Mouse (Mus musculus) heart, embryonic 15.5 days (tissue): ENCODE measurements around the gene Nrxn1. TPM values are rescaled to one million over a fixed set of nuclear protein-coding genes. Genes with fewer than 3 reads are reported as not detected.

Experiments
- ATAC-seq: fragments of 200-750 bp; cut with Nextera tagmentation; replicated peaks from 2 replicates; pipeline ENCODE4 v1.8.0; 2017; ENCODE audit warnings: low read depth, moderate TSS enrichment; ENCODE audit not compliant: insufficient number of reproducible peaks, insufficient read depth, low FRiP score
- H3K27ac ChIP-seq: fragments of 300-500 bp; sonication (generic); 2 replicates; pipeline ENCODE4 v1.5.1; 2015; ENCODE audit warnings: mild to moderate bottlenecking, inconsistent platforms
- H3K27me3 ChIP-seq: fragments of 300-500 bp; sonication (generic); 2 replicates; pipeline ENCODE4 v1.6.1; 2015; ENCODE audit warnings: inconsistent platforms
- H3K36me3 ChIP-seq: fragments of 300-500 bp; sonication (generic); 2 replicates; pipeline ENCODE4 v1.6.1; 2015; ENCODE audit warnings: mild to moderate bottlenecking, inconsistent platforms
- H3K4me1 ChIP-seq: fragments of 300-500 bp; sonication (generic); replicated peaks from 2 replicates; pipeline ENCODE4 v1.6.1; 2015; ENCODE audit warnings: inconsistent platforms
- H3K4me2 ChIP-seq: fragments of 300-500 bp; sonication (generic); 2 replicates; pipeline ENCODE4 v1.6.1; 2015; ENCODE audit warnings: inconsistent platforms, mild to moderate bottlenecking, moderate library complexity
- H3K4me3 ChIP-seq: fragments of 300-500 bp; sonication (generic); 2 replicates; pipeline ENCODE4 v1.5.1; 2015; ENCODE audit warnings: mild to moderate bottlenecking, inconsistent platforms
- H3K9ac ChIP-seq: fragments of 300-500 bp; sonication (generic); 2 replicates; pipeline ENCODE4 v1.6.1; 2015; ENCODE audit warnings: mild to moderate bottlenecking, inconsistent platforms
- H3K9me3 ChIP-seq: fragments of 300-500 bp; sonication (generic); replicated peaks from 2 replicates; pipeline ENCODE4 v1.6.1; 2016; ENCODE audit warnings: inconsistent platforms
- WGBS: fragments of 180-500 bp; shearing (Covaris S2); methylation state at CpG from one replicate; pipeline ENCODE4 v1.1.7; 2015; ENCODE audit warnings: mixed read lengths; 5-methylcytosine and 5-hydroxymethylcytosine counted together
- polyA plus RNA-seq: library from polyadenylated mRNA; unstranded; fragments of >200 nt; fragmentation: Nextera tagmentation; extraction: Ambion mirVana; gene quantifications from 2 replicates; pipeline ENCODE4 v1.2.1, GENCODE M21; 2015

Gene Nrxn1
- polyA plus RNA-seq, 1 experiment from 2014 or later: 1.2 TPM

DNA sequence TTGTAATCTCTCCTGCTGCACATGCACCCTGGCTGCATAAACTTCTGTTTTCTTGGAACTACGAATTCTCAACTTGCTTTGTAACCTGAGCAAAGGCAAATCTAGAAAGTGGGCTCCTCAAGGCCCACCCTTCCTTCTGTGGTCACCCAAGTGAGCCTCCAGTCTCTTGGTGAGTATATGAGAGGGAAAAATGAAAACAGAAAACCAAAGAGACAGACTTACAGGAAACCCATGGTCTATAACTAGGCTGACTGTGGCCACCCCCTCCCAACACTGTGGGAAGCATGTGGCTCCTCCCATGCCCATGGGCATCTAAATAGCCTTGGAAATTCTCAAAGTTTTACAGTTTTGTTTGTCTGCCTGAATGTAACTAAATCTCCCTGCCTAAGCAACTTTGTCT lies 390.2 kb downstream of the Nrxn1 start:
- no peak for ATAC-seq
- Histone ChIP-seq H3K4me2 (no peak overlapping the region), H3K27ac (no peak overlapping the region), H3K9me3 (no peaks in the 10 kb centered on the region), H3K27me3 (no peaks in the 10 kb centered on the region), H3K36me3 (no peaks in the 10 kb centered on the region), H3K4me1 (no peaks in the 10 kb centered on the region), H3K4me3 (no peak overlapping the region), H3K9ac (no peak overlapping the region)
- WGBS: 69% methylated on average over 1 of the region's 1 CpGs

DNA sequence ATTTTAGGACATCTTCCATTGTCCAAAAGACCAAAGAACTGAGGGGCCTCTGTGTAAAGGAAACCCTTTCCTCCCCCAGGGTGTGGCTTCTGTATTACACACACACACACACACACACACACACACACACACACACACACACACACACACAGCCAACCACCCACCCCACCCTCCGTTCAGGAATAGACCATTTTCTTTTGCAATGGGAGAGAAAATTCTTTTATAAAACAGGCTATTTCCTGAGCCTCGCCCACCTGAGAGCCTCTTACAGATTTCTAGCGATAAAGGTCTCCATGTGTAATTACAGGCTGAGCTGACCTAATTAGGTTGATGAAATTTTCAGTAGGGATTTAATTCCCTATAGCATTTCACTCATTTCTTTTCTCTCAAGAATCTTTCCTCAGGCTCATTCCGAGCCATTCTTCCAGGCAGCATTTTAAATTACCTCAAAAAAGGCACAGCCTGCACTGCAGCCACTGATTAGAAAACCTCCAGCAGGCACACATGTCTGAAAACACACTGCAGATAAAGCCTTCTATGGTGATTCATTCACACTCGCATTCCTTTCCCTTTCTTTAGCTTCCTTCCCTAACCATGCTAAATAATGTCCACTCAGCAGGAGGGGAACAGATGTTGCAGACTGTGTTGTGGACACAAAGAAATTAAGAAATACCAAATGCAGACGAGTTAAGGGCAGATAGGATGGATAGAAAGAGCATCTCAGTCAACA lies 396.6 kb downstream of the Nrxn1 start:
- ATAC-seq: no peak; the same call in 1 of the 2 replicates
- H3K9me3 ChIP-seq: no peaks in the 10 kb centered on the region
- no peak overlapping the region for H3K4me2 ChIP-seq
- 32% methylated on average over 6 of the region's 6 CpGs for WGBS
- no peak overlapping the region for H3K9ac ChIP-seq
- no peaks in the 10 kb centered on the region for H3K36me3 ChIP-seq
- no peaks in the 10 kb centered on the region; the same call in 1 of the 2 replicates for H3K4me1 ChIP-seq
- H3K27me3 ChIP-seq: no peaks in the 10 kb centered on the region
- H3K27ac ChIP-seq: no peak overlapping the region
- no peak overlapping the region for H3K4me3 ChIP-seq

DNA sequence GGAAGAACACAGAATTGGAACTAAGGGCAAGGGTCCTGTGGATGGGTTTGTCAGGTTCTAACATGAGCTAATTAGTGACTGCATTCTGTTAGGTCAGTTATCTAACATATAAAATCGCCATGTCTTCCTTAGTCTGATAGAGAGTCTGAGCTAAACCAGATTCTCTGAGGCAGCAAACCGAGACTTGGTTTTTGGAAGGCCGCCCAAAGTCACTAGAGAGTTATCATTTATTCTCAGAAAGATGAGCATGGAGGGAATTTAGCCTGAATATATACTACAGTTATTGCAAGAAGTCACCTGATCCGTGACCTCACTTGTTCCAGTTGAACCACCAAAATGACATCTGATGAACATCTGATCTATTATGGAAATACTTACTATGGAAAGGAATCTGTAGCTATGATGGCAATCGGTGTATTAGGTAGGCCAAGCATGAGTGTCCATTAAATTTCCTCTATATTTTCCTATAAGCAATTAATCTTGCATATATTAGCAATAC lies 397.7 kb downstream of the Nrxn1 start:
- WGBS: 71% methylated on average over 5 of the region's 5 CpGs

DNA sequence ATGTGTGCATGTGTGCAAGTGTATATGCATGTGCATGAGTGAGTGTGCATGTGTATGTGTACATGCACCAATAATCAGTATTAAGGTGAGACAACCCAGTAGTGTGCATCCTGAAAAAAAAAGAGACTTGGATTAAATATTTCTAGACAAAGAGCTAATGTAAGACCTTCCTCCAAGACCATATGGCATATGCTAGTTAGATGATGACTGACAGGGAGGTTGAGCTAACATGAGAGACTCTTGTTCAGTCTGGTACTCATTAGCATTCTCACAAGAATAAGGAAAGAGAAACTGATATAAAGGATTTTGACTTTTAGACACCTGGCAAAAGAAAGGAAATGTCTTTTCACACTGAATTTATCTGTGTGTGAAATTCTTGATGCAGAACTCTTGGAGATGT lies 408.7 kb downstream of the Nrxn1 start:
- no peaks in the 10 kb centered on the region for H3K36me3 ChIP-seq

More for the DNA sequence above, 397.7 kb downstream of the Nrxn1 start:
- no peaks in the 10 kb centered on the region for H3K27me3 ChIP-seq
- no peak overlapping the region for H3K27ac ChIP-seq
- ATAC-seq: no peak
- H3K4me3 ChIP-seq: no peak overlapping the region
- H3K4me2 ChIP-seq: no peak overlapping the region
- no peaks in the 10 kb centered on the region; the same call in 1 of the 2 replicates for H3K4me1 ChIP-seq
- H3K9me3 ChIP-seq: no peaks in the 10 kb centered on the region
- no peaks in the 10 kb centered on the region for H3K36me3 ChIP-seq
- no peak overlapping the region for H3K9ac ChIP-seq

DNA sequence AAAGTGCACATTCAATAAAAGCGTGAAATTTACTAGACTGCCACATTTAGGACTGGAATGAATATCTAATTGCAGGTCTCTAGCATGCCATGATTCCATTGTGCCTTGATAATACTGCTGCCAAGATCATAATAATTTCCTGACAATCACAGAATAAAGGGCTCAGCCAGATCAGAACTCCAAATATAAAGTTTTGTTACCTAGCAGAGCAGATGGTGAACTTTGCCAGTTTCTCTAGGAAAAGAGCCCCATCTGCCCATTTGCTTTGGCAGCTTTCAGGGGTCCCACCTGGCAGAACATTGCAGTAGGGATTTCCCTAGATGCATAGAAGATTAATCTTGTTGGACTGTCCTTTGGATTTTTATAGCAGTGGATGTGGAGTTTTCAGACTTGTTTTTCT lies 411.9 kb downstream of the Nrxn1 start:
- H3K27me3 ChIP-seq: no peaks in the 10 kb centered on the region
- no peaks in the 10 kb centered on the region for H3K9me3 ChIP-seq
- H3K4me3 ChIP-seq: no peak overlapping the region
- ATAC-seq: no peak
- no peaks in the 10 kb centered on the region for H3K4me1 ChIP-seq
- no peak overlapping the region for H3K9ac ChIP-seq
- H3K36me3 ChIP-seq: no peaks in the 10 kb centered on the region
- H3K27ac ChIP-seq: no peak overlapping the region
- WGBS: 80% methylated on average over 1 of the region's 1 CpGs
- no peak overlapping the region for H3K4me2 ChIP-seq

More for the DNA sequence above, 408.7 kb downstream of the Nrxn1 start:
- ATAC-seq: no peak
- Histone ChIP-seq H3K9me3 (no peaks in the 10 kb centered on the region), H3K4me1 (no peaks in the 10 kb centered on the region), H3K4me3 (no peak overlapping the region), H3K4me2 (no peak overlapping the region), H3K27me3 (no peaks in the 10 kb centered on the region), H3K9ac (no peak overlapping the region), H3K27ac (no peak overlapping the region)

DNA sequence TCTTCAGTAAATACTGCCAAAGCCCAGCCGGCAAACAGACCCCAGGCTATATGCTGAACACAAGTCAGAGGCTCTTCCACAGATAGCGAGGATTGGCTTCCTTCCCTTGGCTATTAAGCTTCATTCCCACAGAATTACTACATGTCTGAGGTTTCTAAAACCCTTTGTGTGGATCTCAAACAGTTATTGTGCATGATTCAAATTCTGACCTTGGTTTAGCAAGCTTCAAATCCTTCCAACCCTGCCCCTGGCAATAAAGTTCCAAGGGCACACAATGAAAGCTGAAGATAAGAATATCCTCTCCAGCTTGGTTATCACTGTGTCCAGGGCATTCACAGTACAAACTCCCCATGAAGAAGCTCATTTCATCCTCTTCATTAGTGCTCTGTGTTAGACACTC lies 416.2 kb downstream of the Nrxn1 start:
- Histone ChIP-seq H3K36me3 (no peaks in the 10 kb centered on the region), H3K4me1 (no peaks in the 10 kb centered on the region), H3K9ac (no peak overlapping the region), H3K9me3 (no peaks in the 10 kb centered on the region), H3K27ac (no peak overlapping the region), H3K4me2 (no peak overlapping the region), H3K4me3 (no peak overlapping the region), H3K27me3 (no peaks in the 10 kb centered on the region)
- WGBS: 47% methylated on average over 2 of the region's 2 CpGs
- no peak for ATAC-seq

DNA sequence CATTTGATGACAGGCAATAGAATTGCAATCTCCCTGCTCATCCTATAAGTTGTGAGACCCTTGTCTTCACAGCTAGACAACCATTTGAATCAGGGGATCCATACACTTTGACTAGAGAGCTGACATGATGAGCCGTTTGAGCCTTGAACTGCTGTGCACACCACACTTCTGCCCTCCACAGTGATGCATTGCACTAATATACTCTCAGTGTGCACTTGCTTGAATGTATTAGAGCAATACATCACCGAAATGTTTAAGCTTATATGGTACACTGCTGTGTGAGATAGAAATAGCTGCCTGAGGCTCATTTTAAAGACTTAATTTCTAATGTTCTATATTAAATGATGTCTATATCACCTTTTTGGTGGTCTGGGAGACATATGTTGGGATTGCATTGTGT lies 430.6 kb downstream of the Nrxn1 start:
- no peak overlapping the region for H3K4me3 ChIP-seq
- no peaks in the 10 kb centered on the region for H3K36me3 ChIP-seq
- no peak overlapping the region for H3K27ac ChIP-seq
- no peaks in the 10 kb centered on the region for H3K9me3 ChIP-seq
- H3K4me2 ChIP-seq: no peak overlapping the region
- H3K9ac ChIP-seq: no peak overlapping the region
- no peaks in the 10 kb centered on the region for H3K27me3 ChIP-seq
- 78% methylated on average over 2 of the region's 2 CpGs for WGBS
- ATAC-seq: no peak
- H3K4me1 ChIP-seq: no peaks in the 10 kb centered on the region

DNA sequence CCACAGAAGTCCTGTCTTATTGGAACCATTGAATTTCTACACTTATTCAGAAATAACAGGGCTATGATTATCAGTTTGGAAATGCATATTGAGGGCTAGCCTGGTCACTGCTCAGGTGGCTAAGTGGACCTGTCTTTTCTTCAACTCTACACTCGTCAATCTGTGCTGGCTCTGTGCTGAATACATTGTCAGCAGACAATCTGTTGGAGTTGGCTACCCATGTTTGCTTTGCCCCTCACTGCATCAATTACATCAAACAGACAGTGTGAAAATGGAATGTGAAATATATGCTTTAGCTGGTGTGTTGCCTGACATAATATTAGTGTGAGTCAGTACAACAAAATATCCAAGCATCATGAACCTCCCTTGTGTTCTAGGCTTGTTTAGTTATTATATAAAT lies 438.4 kb downstream of the Nrxn1 start:
- Histone ChIP-seq H3K27me3 (no peaks in the 10 kb centered on the region), H3K27ac (no peak overlapping the region), H3K36me3 (no peaks in the 10 kb centered on the region), H3K9ac (no peak overlapping the region), H3K4me1 (no peaks in the 10 kb centered on the region), H3K9me3 (no peaks in the 10 kb centered on the region), H3K4me2 (no peak overlapping the region), H3K4me3 (no peak overlapping the region)
- no peak for ATAC-seq
- WGBS: 58% methylated on average over 1 of the region's 1 CpGs

DNA sequence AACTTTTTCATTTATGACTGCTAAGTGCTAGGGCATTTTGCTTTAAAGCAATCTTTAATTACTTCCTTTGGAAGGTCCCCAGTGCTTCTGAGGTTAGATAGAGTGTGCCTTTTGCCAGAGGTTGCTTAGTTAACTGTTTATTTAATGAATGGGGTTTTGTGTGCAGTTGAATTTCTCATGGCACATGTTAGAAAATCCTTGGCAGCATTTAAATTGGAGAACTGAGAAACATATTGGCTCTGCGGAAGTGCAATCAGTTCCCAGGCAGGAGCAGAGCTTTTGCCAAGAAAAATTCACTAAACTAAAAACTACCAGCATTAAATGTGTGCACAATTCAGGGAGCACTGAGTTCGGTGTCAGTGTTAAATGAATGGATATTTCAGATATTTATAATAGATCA lies 439.5 kb downstream of the Nrxn1 start:
- H3K36me3 ChIP-seq: no peaks in the 10 kb centered on the region
- H3K9me3 ChIP-seq: no peaks in the 10 kb centered on the region
- no peak overlapping the region for H3K9ac ChIP-seq
- H3K4me1 ChIP-seq: no peaks in the 10 kb centered on the region
- H3K4me2 ChIP-seq: no peak overlapping the region
- H3K4me3 ChIP-seq: no peak overlapping the region
- no peak for ATAC-seq
- no peak overlapping the region for H3K27ac ChIP-seq
- 53% methylated on average over 2 of the region's 2 CpGs for WGBS
- no peaks in the 10 kb centered on the region for H3K27me3 ChIP-seq

DNA sequence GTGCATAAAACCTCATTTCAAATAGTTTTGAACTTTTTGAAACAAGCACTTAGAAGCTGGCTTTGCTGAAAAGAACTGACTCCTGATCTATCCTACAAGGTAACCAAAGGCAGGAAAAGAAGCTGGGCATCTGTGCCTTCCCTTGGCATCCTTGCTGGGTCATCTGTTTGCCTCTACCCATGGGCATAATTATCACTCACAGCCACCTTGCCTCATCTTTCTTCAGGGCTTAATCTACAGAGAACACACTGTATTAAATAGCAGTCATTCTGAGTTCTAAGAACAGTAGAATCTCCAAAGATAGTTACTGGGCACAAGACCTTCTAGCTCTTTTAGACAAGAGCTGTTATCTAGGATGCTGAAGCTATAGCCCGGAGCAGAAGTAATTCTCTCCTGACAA lies 442.6 kb downstream of the Nrxn1 start:
- H3K9me3 ChIP-seq: no peaks in the 10 kb centered on the region
- H3K4me3 ChIP-seq: no peak overlapping the region
- H3K4me2 ChIP-seq: no peak overlapping the region
- H3K36me3 ChIP-seq: no peaks in the 10 kb centered on the region
- no peak overlapping the region for H3K27ac ChIP-seq
- 32% methylated on average over 1 of the region's 1 CpGs for WGBS
- H3K9ac ChIP-seq: no peak overlapping the region
- H3K27me3 ChIP-seq: no peaks in the 10 kb centered on the region
- no peaks in the 10 kb centered on the region for H3K4me1 ChIP-seq
- no peak for ATAC-seq

DNA sequence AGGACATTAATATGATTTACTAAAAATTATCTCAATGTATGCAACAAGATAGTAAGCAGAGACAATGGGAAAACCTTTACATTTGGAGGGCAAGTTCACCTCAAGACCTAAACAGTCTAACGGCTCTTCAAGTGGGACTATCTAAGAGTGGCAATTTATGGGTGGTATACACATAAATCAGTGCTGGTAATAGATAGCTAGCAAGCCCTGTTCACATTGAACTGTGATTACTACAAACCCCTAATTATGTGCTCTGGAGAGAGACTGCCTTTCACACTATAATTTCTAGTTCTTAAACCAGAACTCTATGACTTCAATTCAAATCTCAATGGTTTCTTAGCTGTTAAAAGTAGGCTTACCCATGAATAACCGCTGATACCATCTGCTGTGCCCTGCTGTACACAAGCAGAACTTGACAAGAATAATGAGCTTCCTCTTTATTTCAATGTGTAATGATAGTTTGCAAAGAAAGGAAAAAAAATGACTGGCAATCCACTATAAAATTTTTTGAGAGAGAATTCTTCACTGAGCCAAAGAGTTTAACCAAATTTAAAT lies 453.8 kb downstream of the Nrxn1 start:
- Histone ChIP-seq H3K27ac (no peak overlapping the region), H3K36me3 (no peaks in the 10 kb centered on the region), H3K4me1 (no peaks in the 10 kb centered on the region), H3K9ac (no peak overlapping the region), H3K9me3 (no peaks in the 10 kb centered on the region), H3K27me3 (no peaks in the 10 kb centered on the region), H3K4me2 (no peak overlapping the region), H3K4me3 (no peak overlapping the region)
- 74% methylated on average over 2 of the region's 2 CpGs for WGBS
- ATAC-seq: no peak

DNA sequence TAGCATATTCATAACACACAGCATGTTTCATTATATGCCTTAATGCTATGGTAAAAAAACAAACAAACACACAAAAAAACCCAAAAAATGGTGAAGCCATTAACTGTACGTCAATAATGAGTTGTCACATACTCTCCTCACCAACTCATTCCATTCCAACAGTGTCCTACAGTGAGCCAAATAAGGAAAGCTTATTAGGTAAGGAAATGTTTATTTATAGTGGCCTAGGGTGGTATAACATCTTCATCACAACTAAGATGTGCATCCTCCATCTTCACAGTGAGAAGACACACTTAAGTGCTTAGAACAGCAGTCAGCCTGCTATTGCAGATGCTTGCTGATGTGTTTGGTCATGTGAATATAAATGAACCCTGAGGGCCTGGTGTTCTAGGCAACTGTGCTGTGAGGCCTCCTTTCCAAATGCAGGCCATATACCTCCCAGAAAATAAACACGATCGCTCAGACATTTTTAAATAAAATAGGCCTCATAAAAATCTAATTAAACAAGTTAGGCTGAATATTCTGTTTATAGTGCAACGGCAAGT lies 454.6 kb downstream of the Nrxn1 start:
- Histone ChIP-seq H3K9ac (no peak overlapping the region), H3K27me3 (no peaks in the 10 kb centered on the region), H3K36me3 (no peaks in the 10 kb centered on the region), H3K4me2 (no peak overlapping the region), H3K4me1 (no peaks in the 10 kb centered on the region), H3K9me3 (no peaks in the 10 kb centered on the region), H3K4me3 (no peak overlapping the region), H3K27ac (no peak overlapping the region)
- ATAC-seq: no peak
- 76% methylated on average over 4 of the region's 4 CpGs for WGBS
